Mouse (Mus musculus) cortical plate, adult 2 months (tissue): Measurements from ENCODE around the gene Eef1akmt3.

Experiments used
- CTCF ChIP-seq: fragments of 200-500 bp; IDR thresholded peaks from 2 replicates; pipeline ENCODE4 v1.5.1; 2011; ENCODE audit warnings: mild to moderate bottlenecking, control low read depth, low read length; ENCODE audit not compliant: insufficient read depth; ENCODE audit errors: extremely low read depth
- POLR2A ChIP-seq: fragments of 200-500 bp; IDR thresholded peaks from 2 replicates; pipeline ENCODE4 v1.6.1; 2011; ENCODE audit warnings: mild to moderate bottlenecking, low read length, control low read depth; ENCODE audit not compliant: insufficient read depth; ENCODE audit errors: extremely low read depth

GRCm38 (mm10) chr10:127081996-127082620 is 40.8 kb upstream of the Eef1akmt3 start:
- TF ChIP-seq POLR2A = no peak
- no peak for TF ChIP-seq CTCF
